Mouse (Mus musculus): ENCODE measurements at regions not wholly inside any gene's neighbourhood (a gene's known extent, or its start where the extent isn't known, plus 50 kb on each side); places are given as distances from the start of the nearest gene placed in this dataset.
A peak's percentile ranks its signal among the peaks of the same experiment; 100 is the strongest.

GRCm38 (mm10) chr11:65365751-65366559, 96.2 kb upstream of the Myocd start:
- DNase-seq (ENCODE audit: low spot score): no peak

- DNase-seq (ENCODE audit: low spot score): no peak
Measured at GRCm38 (mm10) chr11:65364910-65365309, 95.1 kb upstream of the Myocd start.

- DNase-seq (ENCODE audit: low spot score): no peak
Measured at GRCm38 (mm10) chr11:65363846-65364245, 94.1 kb upstream of the Myocd start.

- DNase-seq (ENCODE audit: low spot score): no peak
Measured at GRCm38 (mm10) chr11:65360729-65361128, 90.9 kb upstream of the Myocd start.

- no peak for DNase-seq (ENCODE audit: low spot score)
Measured at GRCm38 (mm10) chr11:65358908-65359307, 89.1 kb upstream of the Myocd start.

GRCm38 (mm10) chr11:65352516-65352915, 82.7 kb upstream of the Myocd start:
- no peak for DNase-seq (ENCODE audit: low spot score)

- DNase-seq (ENCODE audit: low spot score): no peak
Measured at GRCm38 (mm10) chr11:65349013-65349412, 79.2 kb upstream of the Myocd start.

- no peak for DNase-seq (ENCODE audit: low spot score)
Measured at GRCm38 (mm10) chr11:65341683-65342440, 72.1 kb upstream of the Myocd start.

- peak; percentile 5 for DNase-seq (ENCODE audit: low spot score)
Measured at GRCm38 (mm10) chr11:65334286-65334685, 64.5 kb upstream of the Myocd start.

GRCm38 (mm10) chr11:65333101-65333500, 63.3 kb upstream of the Myocd start:
- DNase-seq (ENCODE audit: low spot score): no peak

- DNase-seq (ENCODE audit: low spot score): no peak
Measured at GRCm38 (mm10) chr11:65322877-65323440, 53.2 kb upstream of the Myocd start.
